Mouse (Mus musculus): ENCODE data around the gene Tspear.

GRCm38 (mm10) chr10:77709831-77710230 is 23.5 kb downstream of the Tspear start:
- TF ChIP-seq POLR2A (IDR thresholded peaks at IDR 0.05; ENCODE audit: control insufficient read depth in 1 of 2, insufficient read depth in 1 of 2, low read depth in 1 of 2, low read length in 2 of 2, poor library complexity in 1 of 2): no peak
- TF ChIP-seq NRF1 (IDR thresholded peaks at IDR 0.05; ENCODE audit: insufficient read depth, low read depth, low read length, poor library complexity, severe bottlenecking): no peak
- peak in 1 of 3 experiments; percentile 22; a peak in 1 of 6 replicates for TF ChIP-seq CTCF (IDR thresholded peaks at IDR 0.05 in 2 of 3, conservative IDR thresholded peaks at IDR 0.05 in 1 of 3; ENCODE audit: control insufficient read depth in 1 of 3, insufficient read depth in 1 of 3, low read depth in 2 of 3, low read length in 3 of 3, poor library complexity in 1 of 3, severe bottlenecking in 1 of 3)
- no peak for TF ChIP-seq TCF12 (IDR thresholded peaks at IDR 0.05; ENCODE audit: low read depth, low read length)
- TF ChIP-seq GATA1 (IDR thresholded peaks at IDR 0.05; ENCODE audit: low read depth, low read length): no peak
- no peak for TF ChIP-seq ELF1 (IDR thresholded peaks at IDR 0.05; ENCODE audit: low read depth, low read length)
- TF ChIP-seq MYB (IDR thresholded peaks at IDR 0.05; ENCODE audit: low read depth, low read length): no peak
- no peak for TF ChIP-seq SIN3A (IDR thresholded peaks at IDR 0.05; ENCODE audit: low read length)
- peak; percentile 24 for TF ChIP-seq SMC3 (IDR thresholded peaks at IDR 0.05; ENCODE audit: low read depth, low read length)
